Mouse (Mus musculus) small intestine, adult 2 months (tissue): ENCODE measurements around the gene Hydin.

Source experiments
- CTCF ChIP-seq: fragments of 200-500 bp; IDR thresholded peaks from 2 replicates; pipeline ENCODE4 v1.5.1; 2012; ENCODE audit warnings: low read depth, mild to moderate bottlenecking, control low read depth, inconsistent platforms, low read length, moderate library complexity, mixed read lengths; ENCODE audit not compliant: insufficient replicate concordance, insufficient read length; ENCODE audit errors: extremely low read depth
- POLR2A ChIP-seq: fragments of 200-500 bp; IDR thresholded peaks from 2 replicates; pipeline ENCODE4 v1.6.1; 2012; ENCODE audit warnings: low read depth, mild to moderate bottlenecking, control low read depth, inconsistent platforms, low read length, moderate library complexity

DNA sequence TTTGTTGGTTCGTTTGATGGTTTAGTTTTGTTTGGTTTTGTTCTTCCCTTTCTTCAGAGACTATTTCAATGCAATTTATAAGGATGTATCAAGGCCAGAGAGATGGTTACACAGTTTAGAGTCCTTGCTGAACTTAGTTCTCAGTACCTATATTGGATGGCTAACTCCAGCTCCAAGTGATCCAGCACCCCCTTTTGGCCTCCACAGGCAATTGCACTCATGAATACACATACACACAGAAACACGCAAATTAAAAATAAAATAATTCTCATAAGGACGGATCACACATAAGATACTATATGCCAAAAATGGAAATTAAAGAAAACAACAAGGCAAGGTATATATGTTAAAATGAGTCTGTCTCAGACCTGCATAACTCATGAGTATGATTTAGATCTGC is 153.4 kb downstream of the Hydin start:
- TF ChIP-seq CTCF (no peak), POLR2A (no peak)
